Mouse (Mus musculus) limb, embryonic 15.5 days (tissue): ENCODE data around the gene Fam171b. TPM values are rescaled to one million over a fixed set of nuclear protein-coding genes. Genes with fewer than 3 reads are reported as not detected.

Experiments used
- ATAC-seq: fragments of 200-750 bp; cut with Nextera tagmentation; 2 replicates; pipeline ENCODE4 v1.8.0; 2017; ENCODE audit warnings: low read depth, moderate TSS enrichment; ENCODE audit not compliant: insufficient number of reproducible peaks, low FRiP score, low TSS enrichment
- H3K27ac ChIP-seq: fragments of 300-500 bp; sonication (generic); 2 replicates; pipeline ENCODE4 v1.5.1; 2015; ENCODE audit warnings: moderate library complexity, mild to moderate bottlenecking, inconsistent platforms
- H3K27me3 ChIP-seq: fragments of 300-500 bp; sonication (generic); 2 replicates; pipeline ENCODE4 v1.6.1; 2015; ENCODE audit warnings: inconsistent platforms
- H3K36me3 ChIP-seq: fragments of 300-500 bp; sonication (generic); 2 replicates; pipeline ENCODE4 v1.6.1; 2015; ENCODE audit warnings: inconsistent platforms
- H3K4me1 ChIP-seq: fragments of 300-500 bp; sonication (generic); 2 replicates; pipeline ENCODE4 v1.6.1; 2015; ENCODE audit warnings: inconsistent platforms
- H3K4me2 ChIP-seq: fragments of 300-500 bp; sonication (generic); 2 replicates; pipeline ENCODE4 v1.6.1; 2015; ENCODE audit warnings: mild to moderate bottlenecking, inconsistent platforms
- H3K4me3 ChIP-seq: fragments of 300-500 bp; sonication (generic); 2 replicates; pipeline ENCODE4 v1.5.1; 2015; ENCODE audit warnings: mild to moderate bottlenecking, inconsistent platforms
- H3K9ac ChIP-seq: fragments of 300-500 bp; sonication (generic); 2 replicates; pipeline ENCODE4 v1.6.1; 2015; ENCODE audit warnings: inconsistent platforms
- H3K9me3 ChIP-seq: fragments of 300-500 bp; sonication (generic); 2 replicates; pipeline ENCODE4 v1.6.1; 2016; ENCODE audit warnings: inconsistent platforms
- WGBS: fragments of 180-500 bp; shearing (Covaris S2); methylation state at CpG from one replicate; pipeline ENCODE4 v1.1.7; 2015; 5-methylcytosine and 5-hydroxymethylcytosine counted together
- polyA plus RNA-seq: library from polyadenylated mRNA; unstranded; fragments of >200 nt; fragmentation: Nextera tagmentation; extraction: Ambion mirVana; gene quantifications from 2 replicates; pipeline ENCODE4 v1.2.1, GENCODE M21; 2015

Fam171b gene
- polyA plus RNA-seq: 12.1 and 13.3 TPM in 2 replicates

- Histone ChIP-seq H3K4me1 (peaks cover 11% of the 10 kb centered on the region), H3K9me3 (no peaks in the 10 kb centered on the region), H3K9ac (peak within 1 kb of the TSS; percentile 74), H3K4me3 (peak within 1 kb of the TSS; percentile 72), H3K36me3 (no peaks in the 10 kb centered on the region), H3K27me3 (no peaks in the 10 kb centered on the region), H3K4me2 (peak within 1 kb of the TSS; percentile 87), H3K27ac (peak within 1 kb of the TSS; percentile 77)
- under 1% methylated on average over 58 of the region's 63 CpGs for WGBS
- peak; percentile 82 for ATAC-seq
Measured at GRCm38 (mm10) chr2:83812483-83813272, at the start of gene Fam171b. Gene Fam171b (plus strand): TSS chr2:83812636.

DNA sequence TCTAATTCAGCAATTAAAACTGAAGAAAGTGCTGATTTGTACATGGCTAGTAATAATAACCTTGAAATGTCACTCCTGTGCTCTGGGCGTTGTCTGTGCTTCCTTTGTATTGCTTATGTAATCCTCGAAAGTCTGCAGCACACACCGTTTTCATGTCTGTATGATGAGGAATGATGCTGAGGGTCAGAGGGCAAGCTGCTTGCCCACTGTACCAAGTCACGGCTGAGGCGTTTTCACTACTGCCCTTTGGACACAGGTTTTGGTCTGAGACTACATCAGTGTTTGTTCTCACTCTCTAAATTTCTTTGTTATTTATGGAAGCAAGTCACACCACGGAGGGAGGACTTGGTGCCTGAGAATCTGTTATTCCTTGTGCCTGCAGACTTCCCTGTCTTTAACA, 46.4 kb upstream of the Fam171b start:
- Histone ChIP-seq H3K9ac (no peak overlapping the region), H3K27ac (no peak overlapping the region), H3K4me1 (no peaks in the 10 kb centered on the region), H3K4me3 (no peak overlapping the region), H3K9me3 (no peaks in the 10 kb centered on the region), H3K27me3 (no peaks in the 10 kb centered on the region), H3K36me3 (peaks cover 29% of the 10 kb centered on the region), H3K4me2 (no peak overlapping the region)
- WGBS: 78% methylated on average over 6 of the region's 6 CpGs
- no peak for ATAC-seq

- Histone ChIP-seq H3K9ac (no peak overlapping the region), H3K27me3 (no peaks in the 10 kb centered on the region), H3K27ac (no peak overlapping the region), H3K36me3 (peaks cover 29% of the 10 kb centered on the region), H3K4me3 (no peak overlapping the region), H3K9me3 (no peaks in the 10 kb centered on the region), H3K4me1 (no peaks in the 10 kb centered on the region), H3K4me2 (no peak overlapping the region)
- ATAC-seq: no peak
- 81% methylated on average over 1 of the region's 1 CpGs for WGBS
Measured at GRCm38 (mm10) chr2:83766878-83767277, 45.6 kb upstream of the Fam171b start.

DNA sequence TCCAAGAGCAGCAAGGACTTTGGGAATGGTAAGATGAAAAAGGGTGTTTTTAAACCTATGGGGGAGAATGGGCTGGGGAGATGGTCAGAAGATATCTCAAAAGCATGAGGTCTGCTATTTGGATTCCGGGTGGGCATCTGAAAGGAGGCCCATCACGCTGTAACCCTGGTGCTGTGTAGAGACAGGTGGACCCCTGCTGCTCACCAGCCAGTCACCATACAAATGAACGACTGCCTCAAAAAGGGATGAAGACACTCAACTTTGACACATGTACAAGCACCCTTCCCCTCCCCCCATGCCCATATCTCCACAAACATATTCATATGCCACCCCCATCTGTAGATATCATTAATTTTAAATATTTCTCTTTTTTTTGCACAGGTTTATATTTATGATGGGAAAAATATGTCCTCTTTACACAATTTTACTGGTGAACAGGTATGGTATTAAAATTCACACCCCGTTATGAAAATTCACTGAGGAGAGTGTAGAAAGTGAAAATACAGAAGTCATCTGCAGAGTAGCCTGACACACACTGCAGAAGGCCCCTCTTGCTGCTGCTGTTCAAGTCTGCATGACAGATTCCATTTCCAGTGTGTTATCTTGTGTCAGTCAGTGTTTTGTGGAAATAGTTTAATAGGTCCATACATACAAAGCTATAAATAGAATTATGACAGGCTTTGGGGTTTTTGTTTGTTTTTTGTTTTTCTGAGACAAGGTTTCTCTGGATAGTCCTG, 44.0 kb upstream of the Fam171b start:
- Histone ChIP-seq H3K4me3 (no peak overlapping the region), H3K9ac (no peak overlapping the region), H3K27me3 (no peaks in the 10 kb centered on the region), H3K36me3 (peaks cover 39% of the 10 kb centered on the region), H3K4me2 (no peak overlapping the region), H3K9me3 (no peaks in the 10 kb centered on the region), H3K27ac (no peak overlapping the region), H3K4me1 (no peaks in the 10 kb centered on the region)
- WGBS: 87% methylated on average over 4 of the region's 4 CpGs
- no peak for ATAC-seq

- 55% methylated on average over 7 of the region's 7 CpGs for WGBS
- H3K9me3 ChIP-seq: no peaks in the 10 kb centered on the region
- H3K4me2 ChIP-seq: no peak overlapping the region
- ATAC-seq: no peak
- H3K4me1 ChIP-seq: no peaks in the 10 kb centered on the region
- peaks cover 51% of the 10 kb centered on the region for H3K36me3 ChIP-seq
- H3K9ac ChIP-seq: no peak overlapping the region
- no peak overlapping the region for H3K27ac ChIP-seq
- H3K4me3 ChIP-seq: no peak overlapping the region
- no peaks in the 10 kb centered on the region for H3K27me3 ChIP-seq
Measured at GRCm38 (mm10) chr2:83771155-83771812, 41.2 kb upstream of the Fam171b start.

DNA sequence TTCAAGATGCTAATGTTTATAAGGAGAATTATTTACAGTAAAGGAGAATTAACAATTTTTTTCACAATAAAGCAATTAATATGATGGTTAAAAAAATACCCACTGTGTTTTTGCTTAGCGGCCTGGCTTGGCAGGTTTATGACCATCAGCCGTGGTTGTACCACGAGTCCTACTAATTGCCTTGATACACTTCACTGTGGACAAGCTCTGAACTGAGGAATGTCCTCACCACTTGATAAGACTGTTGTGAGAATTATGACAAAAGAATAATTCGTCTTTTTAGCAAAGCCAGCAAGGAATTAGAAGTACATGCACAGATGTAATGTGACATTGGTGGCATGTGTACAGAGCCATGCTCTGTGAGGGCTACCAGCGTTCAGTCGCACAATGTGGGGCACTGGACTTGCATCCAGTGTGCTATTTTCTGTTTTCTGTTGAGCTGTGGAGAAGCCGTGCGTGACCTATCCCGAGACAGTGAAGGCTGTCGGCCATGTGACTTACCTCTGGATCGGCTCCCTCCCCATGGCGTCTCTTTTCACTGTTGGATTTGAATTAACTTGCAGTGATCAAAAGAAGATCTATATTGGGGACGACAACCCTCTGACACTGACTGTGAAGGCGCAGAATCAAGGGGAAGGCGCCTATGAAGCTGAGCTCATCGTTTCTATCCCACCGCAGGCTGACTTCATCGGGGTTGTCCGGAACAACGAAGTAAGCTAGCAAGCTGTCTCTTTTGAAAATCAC, 20.9 kb upstream of the Fam171b start:
- WGBS: 88% methylated on average over 20 of the region's 20 CpGs

DNA sequence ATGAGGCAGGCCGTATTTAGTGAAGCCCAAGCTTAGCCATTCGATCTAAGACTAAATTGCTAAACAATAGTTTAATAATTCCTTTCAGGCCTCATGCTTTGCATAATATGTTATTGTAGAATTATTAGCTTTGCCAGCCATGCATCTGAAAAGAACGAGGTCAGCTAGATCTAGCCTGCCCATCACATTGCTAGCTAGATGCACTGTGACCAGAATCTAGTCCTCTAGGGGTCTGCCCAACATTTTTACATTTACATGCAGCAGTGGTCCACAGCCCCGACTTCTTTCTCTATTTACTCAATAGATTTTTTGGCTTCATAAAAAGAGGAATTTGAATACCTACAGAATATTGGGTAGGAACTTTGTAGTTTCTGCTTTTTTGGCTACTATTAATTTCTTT, 20.3 kb upstream of the Fam171b start:
- Histone ChIP-seq H3K36me3 (peaks cover 46% of the 10 kb centered on the region), H3K9me3 (no peaks in the 10 kb centered on the region), H3K9ac (no peak overlapping the region), H3K4me3 (no peak overlapping the region), H3K4me1 (no peaks in the 10 kb centered on the region), H3K27me3 (no peaks in the 10 kb centered on the region), H3K4me2 (no peak overlapping the region), H3K27ac (no peak overlapping the region)
- no peak for ATAC-seq
- 89% methylated on average over 4 of the region's 4 CpGs for WGBS

More for the DNA sequence above, 20.9 kb upstream of the Fam171b start:
- Histone ChIP-seq H3K27me3 (no peaks in the 10 kb centered on the region), H3K9me3 (no peaks in the 10 kb centered on the region), H3K36me3 (peaks cover 42% of the 10 kb centered on the region), H3K4me2 (no peak overlapping the region), H3K4me3 (no peak overlapping the region), H3K4me1 (no peaks in the 10 kb centered on the region), H3K9ac (no peak overlapping the region), H3K27ac (no peak overlapping the region)
- ATAC-seq: no peak

GRCm38 (mm10) chr2:83795766-83796165, 16.7 kb upstream of the Fam171b start:
- H3K4me2 ChIP-seq: no peak overlapping the region
- H3K36me3 ChIP-seq: peaks cover 66% of the 10 kb centered on the region
- H3K4me1 ChIP-seq: no peaks in the 10 kb centered on the region
- H3K9ac ChIP-seq: no peak overlapping the region
- no peaks in the 10 kb centered on the region for H3K9me3 ChIP-seq
- H3K4me3 ChIP-seq: no peak overlapping the region
- no peak overlapping the region for H3K27ac ChIP-seq
- no peak for ATAC-seq
- 74% methylated on average over 4 of the region's 4 CpGs for WGBS
- no peaks in the 10 kb centered on the region for H3K27me3 ChIP-seq

DNA sequence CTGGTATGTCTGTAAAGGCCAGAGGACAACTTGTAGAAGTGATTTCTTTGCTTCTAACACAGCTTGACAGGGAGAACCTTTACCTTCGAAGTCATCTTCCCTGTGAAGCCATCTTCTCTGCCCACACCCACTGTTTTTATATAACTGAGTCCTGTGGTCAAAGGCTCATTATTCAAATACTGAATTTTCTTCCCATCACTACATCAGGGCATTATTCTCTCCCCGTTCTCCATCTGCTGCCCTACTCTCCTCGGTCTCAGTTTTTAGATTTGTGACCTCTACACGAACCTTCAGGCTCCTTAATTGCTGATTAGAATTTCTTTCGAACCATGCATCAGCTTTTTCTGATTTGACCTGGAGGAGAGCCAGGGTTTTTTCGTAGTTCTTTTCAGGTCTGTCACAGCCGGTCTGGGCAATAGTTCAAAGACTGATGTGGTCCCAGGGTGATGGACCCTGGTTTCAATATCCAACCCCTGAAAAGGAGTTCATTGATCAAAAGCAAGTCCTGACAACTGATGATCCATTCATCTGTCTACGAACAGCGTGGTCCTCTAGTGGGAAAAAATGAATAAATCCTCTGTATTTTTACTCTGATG, 14.4 kb upstream of the Fam171b start:
- Histone ChIP-seq H3K27ac (no peak overlapping the region), H3K4me1 (no peaks in the 10 kb centered on the region), H3K4me2 (no peak overlapping the region), H3K9ac (no peak overlapping the region), H3K9me3 (no peaks in the 10 kb centered on the region), H3K36me3 (peaks cover 63% of the 10 kb centered on the region), H3K27me3 (no peaks in the 10 kb centered on the region), H3K4me3 (no peak overlapping the region)
- ATAC-seq: no peak
- WGBS: 68% methylated on average over 9 of the region's 9 CpGs

DNA sequence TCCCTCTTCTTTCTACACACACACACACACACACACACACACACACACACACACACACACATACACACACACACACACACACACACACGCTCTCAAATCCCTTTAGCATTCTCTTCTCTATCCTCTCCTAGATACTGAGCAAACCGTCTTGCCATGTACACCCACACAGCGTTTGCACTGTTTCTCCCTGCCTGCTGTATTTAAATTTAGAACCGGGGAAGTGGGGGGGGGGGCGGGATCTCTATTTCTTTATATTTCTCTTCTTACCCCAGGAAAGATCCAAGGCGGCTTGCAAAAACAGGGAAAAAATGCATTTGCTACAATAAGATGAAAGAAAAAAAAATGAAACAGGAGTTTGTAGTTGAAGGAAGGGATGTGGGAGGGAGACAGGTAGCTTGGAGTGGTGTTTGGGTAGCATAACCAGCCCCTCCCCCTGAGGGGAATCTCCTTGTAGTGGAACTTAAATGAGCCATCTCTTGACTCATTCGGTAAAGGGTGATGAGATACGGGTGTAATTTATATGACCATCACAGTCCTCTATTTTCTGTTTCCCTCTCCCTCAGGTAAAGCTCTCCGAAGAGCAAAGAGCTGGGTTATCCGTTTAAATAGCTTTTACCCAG, 947 bp downstream of the Fam171b start:
- Histone ChIP-seq H3K4me1 (peaks cover 11% of the 10 kb centered on the region), H3K36me3 (no peaks in the 10 kb centered on the region), H3K9ac (peak overlapping the region; percentile 74; the same call in 1 of the 2 replicates), H3K27me3 (no peaks in the 10 kb centered on the region), H3K4me3 (peak overlapping the region; percentile 72), H3K27ac (no peak overlapping the region), H3K4me2 (peak overlapping the region; percentile 87), H3K9me3 (no peaks in the 10 kb centered on the region)
- ATAC-seq: no peak
- 15% methylated on average over 10 of the region's 10 CpGs for WGBS

- no peaks in the 10 kb centered on the region for H3K36me3 ChIP-seq
- no peak for ATAC-seq
- no peak overlapping the region for H3K27ac ChIP-seq
- no peak overlapping the region for H3K9ac ChIP-seq
- 42% methylated on average over 6 of the region's 6 CpGs for WGBS
- H3K4me3 ChIP-seq: peak overlapping the region; percentile 72; the same call in 1 of the 2 replicates
- peak overlapping the region; percentile 87; the same call in 1 of the 2 replicates for H3K4me2 ChIP-seq
- H3K4me1 ChIP-seq: peaks cover 11% of the 10 kb centered on the region
- no peaks in the 10 kb centered on the region for H3K9me3 ChIP-seq
- H3K27me3 ChIP-seq: no peaks in the 10 kb centered on the region
Measured at GRCm38 (mm10) chr2:83814009-83814408, 1.6 kb downstream of the Fam171b start.
